Mouse (Mus musculus) cerebellum, postnatal 4 days (tissue): ENCODE measurements around the gene Armc9.

ENCODE experiments used
- DNase-seq, 2 experiments: peaks; one replicate each; pipeline ENCODE4 v3.0.0; 2022; ENCODE audit warnings: low spot score in 2 of 2, mixed read lengths in 1 of 2

Gene Armc9

GRCm38 (mm10) chr1:86174602-86175001 lies 20.0 kb downstream of the Armc9 start:
- no peak for DNase-seq

DNA sequence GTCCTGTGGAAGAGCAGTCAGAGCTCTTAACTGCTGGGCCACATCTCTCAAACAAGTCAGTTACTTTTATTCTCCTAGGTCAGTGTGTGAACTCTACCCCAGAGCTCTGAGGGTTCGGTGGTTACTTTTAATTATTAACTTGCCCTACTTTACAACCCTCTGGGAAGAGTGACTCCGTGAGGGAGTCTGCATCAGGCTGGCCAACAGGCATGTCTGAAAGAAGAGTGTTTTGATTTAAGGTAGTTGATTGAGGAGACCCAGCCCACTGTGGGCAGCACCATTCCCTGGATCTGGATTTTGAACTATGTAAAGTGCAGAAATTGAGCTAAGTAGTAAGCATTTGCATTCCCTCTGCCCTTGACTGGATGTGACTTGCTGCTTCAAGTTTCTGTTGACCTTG lies 21.5 kb downstream of the Armc9 start:
- no peak for DNase-seq

DNA sequence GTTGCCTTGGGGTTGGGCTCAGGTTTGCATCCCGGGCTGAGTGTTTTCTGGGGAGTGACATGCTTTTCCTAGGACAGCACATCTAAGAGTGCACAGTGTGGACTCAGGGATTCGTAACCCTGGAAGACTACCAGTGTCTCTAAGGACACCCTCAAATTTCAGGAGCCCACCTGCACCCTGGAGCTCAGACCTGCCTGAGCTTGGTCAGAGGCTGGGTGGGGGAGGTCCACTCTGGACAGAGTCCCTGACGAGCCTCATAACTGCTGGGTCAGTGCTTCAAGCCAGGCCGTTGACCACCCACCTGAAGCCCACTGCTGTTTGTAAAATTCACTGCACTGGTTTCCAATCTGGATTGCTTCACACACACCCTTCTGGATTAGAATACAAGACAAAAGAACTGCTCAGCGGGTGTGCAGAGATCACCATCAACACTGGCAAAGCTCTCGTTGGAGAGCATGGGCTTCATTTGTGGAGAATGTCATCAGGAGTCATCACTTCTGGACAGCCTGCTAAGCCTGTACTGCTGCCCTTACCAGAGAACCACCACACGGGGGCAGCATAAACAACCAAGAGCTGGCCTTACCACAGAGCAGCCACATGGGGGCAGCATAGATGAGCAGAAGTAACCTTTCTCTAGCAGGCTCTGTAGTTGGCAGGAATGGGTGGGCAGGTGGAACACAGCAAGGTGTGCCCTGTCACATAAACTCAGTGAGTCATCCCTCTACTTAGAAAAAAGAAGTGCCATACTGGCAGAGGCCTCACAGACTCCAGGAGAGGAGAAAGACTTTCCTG lies 24.1 kb downstream of the Armc9 start:
- peak; percentile 70 to 83 for DNase-seq

GRCm38 (mm10) chr1:86182004-86182709 lies 27.6 kb downstream of the Armc9 start:
- no peak for DNase-seq

DNA sequence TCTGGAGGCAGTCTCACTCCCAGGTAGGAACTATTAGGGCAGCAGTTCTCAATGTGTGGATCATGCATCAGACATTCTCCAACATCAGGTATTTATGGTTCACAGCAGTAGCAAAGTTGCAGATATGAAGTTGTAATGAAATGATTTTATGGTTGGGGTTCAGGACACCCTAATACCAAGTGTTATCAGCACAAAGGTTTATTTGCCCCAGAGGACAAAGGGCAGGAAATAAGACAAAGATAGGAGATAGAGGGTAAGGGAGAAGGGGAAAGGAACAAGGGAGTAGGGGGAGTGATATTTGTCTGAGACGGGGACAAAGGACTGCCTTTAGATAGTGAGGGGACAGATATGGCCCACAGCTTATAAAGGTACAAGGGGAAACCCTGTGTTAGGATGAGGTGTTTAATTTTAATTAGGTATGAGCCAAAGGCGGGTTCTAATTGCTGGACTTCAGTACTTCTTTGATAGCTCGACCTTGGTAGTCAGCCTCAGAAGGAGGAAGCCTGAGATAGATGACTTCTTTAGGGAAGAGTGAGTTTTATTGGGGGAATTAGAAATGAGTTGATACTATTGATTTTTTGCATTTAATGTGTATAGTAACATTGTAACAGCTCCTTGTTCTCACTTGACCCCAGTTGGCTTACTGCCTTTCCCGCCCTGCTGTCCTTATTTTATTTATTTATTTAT lies 29.1 kb downstream of the Armc9 start:
- DNase-seq, result no peak

GRCm38 (mm10) chr1:86186762-86187161 lies 32.2 kb downstream of the Armc9 start:
- no peak for DNase-seq

DNA sequence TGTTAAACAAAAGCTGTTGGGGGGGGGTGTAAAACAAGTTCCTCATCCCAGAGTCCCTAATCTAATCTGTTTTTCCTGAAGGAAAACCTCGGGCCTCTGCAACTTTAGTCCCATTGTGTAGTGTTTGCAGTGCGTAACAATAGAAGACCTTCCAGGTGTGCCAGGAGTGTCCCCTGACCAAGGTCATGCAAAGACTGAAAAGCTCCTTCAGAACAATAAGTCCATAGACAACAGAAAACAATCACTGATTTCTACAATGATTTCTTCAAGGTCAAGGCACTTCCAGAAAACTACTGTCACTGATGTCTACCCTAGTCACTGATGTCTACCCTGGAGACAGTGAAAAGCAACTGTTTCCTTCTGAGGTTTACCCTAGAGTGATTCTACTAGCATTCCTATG lies 33.3 kb downstream of the Armc9 start:
- no peak for DNase-seq

GRCm38 (mm10) chr1:86188271-86188670 lies 33.7 kb downstream of the Armc9 start:
- no peak for DNase-seq

- no peak for DNase-seq
Observed at GRCm38 (mm10) chr1:86189034-86189702, 34.6 kb downstream of the Armc9 start.

- no peak for DNase-seq
Observed at GRCm38 (mm10) chr1:86190843-86191242, 36.3 kb downstream of the Armc9 start.

DNA sequence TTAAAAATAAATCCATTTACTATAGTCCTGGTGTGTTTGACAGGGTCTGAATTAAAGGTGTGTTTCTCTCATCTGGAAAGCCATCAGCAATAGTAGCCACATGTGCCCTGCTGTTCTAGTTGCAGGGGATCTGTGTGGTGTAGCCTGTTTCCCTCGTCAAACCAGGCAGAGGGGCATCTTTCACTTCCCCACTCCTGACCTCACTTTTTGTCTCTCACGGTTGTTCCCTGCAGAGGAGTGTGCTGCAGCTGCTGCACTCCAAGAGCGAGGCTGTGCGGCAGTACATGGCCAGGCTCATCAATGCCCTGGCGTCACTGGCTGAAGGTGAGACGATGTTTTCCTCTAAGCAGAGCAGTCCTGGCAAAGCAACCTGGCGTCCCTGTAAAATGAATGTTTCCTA lies 39.5 kb downstream of the Armc9 start:
- DNase-seq, result no peak

DNA sequence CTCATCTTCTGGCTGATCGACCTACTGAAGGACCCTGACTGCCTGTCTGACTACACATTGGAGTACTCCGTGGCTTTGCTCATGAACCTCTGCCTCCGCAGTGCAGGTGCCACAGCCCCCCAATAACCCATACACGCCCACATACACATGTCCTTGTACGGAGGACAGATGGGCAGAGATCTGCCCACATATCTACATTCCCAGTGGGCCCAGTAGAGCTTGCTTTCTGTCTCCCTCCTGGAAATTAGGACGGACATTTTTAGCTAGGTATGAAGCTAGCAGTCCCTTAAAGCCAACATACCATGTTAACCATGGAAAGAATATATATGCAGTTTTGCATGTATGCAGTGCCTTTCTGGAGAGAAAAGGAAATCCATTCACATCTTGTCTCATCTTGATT lies 43.7 kb downstream of the Armc9 start:
- no peak for DNase-seq

GRCm38 (mm10) chr1:86199026-86199425 lies 44.4 kb downstream of the Armc9 start:
- DNase-seq, result peak in 1 of 2 experiments; percentile 5

DNA sequence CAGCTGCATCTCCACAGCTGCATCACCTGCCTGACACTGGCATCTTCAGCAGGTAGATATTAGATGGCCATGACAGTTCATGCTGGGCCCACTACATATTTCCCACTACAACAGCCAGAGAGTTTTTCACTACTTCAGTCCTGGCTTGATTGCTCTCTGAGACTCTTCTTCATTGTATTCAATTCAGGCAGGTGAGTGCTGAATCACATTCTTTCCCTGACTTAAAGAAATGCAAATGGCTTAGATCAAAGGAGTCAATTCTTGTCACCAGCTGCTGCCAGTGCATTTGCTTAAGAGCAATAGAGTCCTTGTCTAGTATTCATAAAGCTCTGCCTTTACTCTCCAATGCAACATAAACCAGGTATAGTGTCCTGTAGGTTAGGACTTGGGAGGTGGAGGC lies 46.7 kb downstream of the Armc9 start:
- no peak for DNase-seq

DNA sequence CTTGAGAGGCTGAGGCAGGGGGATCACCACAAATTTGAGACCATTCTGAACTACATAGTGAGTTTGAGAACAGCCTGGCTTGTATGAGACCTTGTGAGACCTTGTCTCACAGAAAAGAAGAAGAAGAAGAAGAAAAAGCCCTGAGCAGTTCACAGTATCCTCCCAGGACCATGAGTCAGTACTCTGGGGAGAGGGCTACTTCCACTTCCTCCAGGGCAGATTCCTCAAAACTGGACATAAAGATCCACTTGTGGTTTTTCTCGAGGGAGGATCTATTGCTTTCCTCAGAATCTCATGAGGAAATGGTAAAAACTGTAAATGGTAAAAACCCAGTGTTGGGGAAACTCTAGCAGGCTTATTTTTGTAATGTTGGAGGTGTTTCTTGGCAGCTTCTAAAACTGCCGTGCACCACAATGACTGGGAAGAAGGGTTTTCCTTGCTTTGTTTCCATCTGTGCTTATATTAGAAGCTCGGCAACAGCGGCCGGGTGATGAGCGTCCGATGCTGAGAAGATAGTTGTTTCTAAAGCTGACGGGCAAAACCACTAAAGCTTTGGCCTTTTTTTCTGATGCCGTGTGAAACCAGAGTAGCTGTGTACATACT lies 48.1 kb downstream of the Armc9 start:
- no peak for DNase-seq

DNA sequence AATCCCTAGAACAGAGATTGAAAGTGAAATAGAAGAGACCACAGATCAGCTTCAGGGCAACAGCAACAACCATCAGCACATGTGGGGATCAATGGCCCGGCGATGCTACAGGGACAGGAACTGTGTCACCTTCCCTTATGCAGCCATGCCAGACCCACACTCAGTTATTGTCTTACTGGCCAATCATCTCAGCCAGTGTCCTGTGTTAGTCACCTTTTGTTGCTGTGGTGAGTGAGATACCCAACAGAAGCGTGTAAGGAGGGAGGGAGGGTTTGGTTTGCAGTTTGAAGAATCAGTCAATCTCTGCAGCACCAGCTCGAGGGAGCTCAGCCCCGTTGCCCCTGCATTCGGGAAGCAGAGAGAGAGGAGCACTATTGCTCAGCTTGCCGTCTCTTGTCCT lies 56.1 kb downstream of the Armc9 start:
- no peak for DNase-seq

DNA sequence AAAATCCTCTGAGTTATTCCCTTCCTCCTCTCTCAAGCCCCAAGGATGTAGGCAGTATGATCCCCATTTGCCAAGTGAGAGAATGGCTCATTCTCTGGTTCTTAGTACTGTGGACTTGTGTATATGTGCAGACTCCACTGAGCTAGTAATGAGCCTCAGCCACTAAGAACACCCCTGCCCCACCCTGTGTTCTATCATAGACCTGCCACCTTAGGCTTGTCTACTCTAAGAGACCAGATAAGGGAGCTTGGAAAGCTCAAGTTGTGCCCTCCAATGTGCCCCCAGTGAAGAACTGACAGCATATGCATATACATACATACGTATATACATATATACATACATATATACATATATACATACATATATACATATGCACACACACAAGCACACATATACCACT lies 56.9 kb downstream of the Armc9 start:
- no peak for DNase-seq

GRCm38 (mm10) chr1:86212731-86213130 lies 58.2 kb downstream of the Armc9 start:
- DNase-seq, result no peak

DNA sequence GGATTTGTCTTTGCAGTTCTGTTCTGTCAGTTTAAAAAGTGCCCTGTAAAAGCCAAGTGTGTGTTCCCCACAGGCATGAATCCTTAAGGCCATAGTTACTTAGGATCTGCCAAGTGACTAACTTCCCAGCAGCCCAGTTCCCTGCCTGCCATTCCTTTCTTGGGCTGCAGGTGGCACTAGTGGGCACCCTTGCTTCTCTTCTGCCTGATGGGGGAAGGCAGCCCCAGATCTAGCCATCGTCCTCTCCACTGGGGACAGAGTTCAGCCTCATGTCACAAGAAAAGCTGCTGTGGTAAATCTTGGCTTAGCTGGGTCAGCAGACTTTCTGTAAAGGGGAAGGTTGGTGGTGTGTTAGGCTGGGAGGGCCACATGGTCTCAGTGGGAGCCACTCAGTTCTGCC lies 59.6 kb downstream of the Armc9 start:
- peak; percentile 68 to 83 for DNase-seq

DNA sequence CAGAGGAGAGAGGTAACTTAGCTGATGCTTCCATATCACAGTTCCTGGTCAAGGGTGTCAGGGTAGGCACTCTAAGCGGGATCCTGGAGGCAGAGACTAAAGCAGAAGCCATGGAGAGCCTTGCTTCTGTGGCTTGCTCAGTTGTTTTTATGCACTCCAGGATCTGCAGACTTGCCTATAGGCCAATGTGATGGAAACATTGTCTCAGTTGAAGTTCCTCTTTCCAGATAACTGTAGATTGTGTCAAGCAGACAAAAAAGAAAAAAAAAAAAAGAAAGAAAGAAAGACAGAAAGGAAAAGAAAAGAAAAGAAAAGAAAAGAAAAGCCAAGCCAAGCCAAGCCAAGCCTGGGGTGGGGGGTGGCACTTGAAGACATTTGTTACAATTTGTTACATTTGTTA lies 60.7 kb downstream of the Armc9 start:
- DNase-seq, result no peak

DNA sequence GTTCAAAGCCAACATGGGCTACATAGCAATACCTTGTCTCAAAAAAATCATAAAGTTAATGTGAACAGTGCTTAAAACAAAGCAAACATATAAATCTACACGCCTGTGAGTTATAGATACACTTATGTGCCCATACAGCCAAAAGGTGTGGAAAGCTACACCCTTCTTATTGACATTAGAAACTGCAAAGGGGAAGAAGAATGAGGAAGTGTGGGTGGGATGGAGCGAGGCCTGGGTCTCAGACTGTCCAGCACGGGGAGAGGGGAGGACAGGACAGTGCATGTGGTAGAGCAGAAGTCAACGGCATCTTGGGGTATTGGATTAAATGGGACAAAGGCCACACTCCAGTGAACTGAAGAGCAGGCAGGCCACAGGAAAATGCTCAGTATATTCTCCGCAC lies 61.8 kb downstream of the Armc9 start:
- DNase-seq, result no peak

GRCm38 (mm10) chr1:86217976-86218375 lies 63.4 kb downstream of the Armc9 start:
- DNase-seq, result no peak
